Mouse (Mus musculus) G1E (cell line): ENCODE results near the gene Satl1. TPM values are rescaled to one million over a fixed set of nuclear protein-coding genes. Genes with fewer than 3 reads are reported as not detected.

Experiments
- ATAC-seq: 2 replicates; pipeline ENCODE4 v1.8.0; 2016; ENCODE audit warnings: mild to moderate bottlenecking; ENCODE audit not compliant: insufficient number of reproducible peaks, poor library complexity, low FRiP score, severe bottlenecking; ENCODE audit errors: extremely low read depth
- DNase-seq: peaks from one replicate; pipeline ENCODE4 v3.0.0; 2012; ENCODE audit warnings: low spot score
- H3K27me3 ChIP-seq: 2 replicates; pipeline ENCODE4 v1.6.1; 2012; ENCODE audit warnings: mild to moderate bottlenecking, low read length, inconsistent platforms; ENCODE audit not compliant: insufficient read depth
- H3K36me3 ChIP-seq: replicated peaks from 2 replicates; pipeline ENCODE3; 2012; ENCODE audit warnings: mild to moderate bottlenecking, inconsistent platforms
- H3K4me1 ChIP-seq: 2 replicates; pipeline ENCODE4 v1.6.1; 2012; ENCODE audit warnings: low read depth, low read length, inconsistent platforms, mixed read lengths; ENCODE audit not compliant: insufficient read depth
- H3K4me3 ChIP-seq: 2 replicates; pipeline ENCODE4 v1.5.1; 2012; ENCODE audit warnings: low read depth, mild to moderate bottlenecking, inconsistent platforms, low read length, moderate library complexity, mixed read lengths
- H3K9me3 ChIP-seq: replicated peaks from 2 replicates; pipeline ENCODE4 v1.6.1; 2012; ENCODE audit warnings: inconsistent platforms
- CTCF ChIP-seq: IDR thresholded peaks from 2 replicates; pipeline ENCODE4 v1.5.1; 2012; ENCODE audit warnings: low read depth, low read length, inconsistent platforms, mixed read lengths
- GATA1 ChIP-seq: IDR thresholded peaks from 2 replicates; pipeline ENCODE4 v1.6.1; 2012; ENCODE audit warnings: borderline replicate concordance, low read length, inconsistent platforms, mixed read lengths
- GATA2 ChIP-seq: IDR thresholded peaks from 2 replicates; pipeline ENCODE4 v1.6.1; 2012; ENCODE audit warnings: low read depth, low read length, inconsistent platforms, borderline replicate concordance
- POLR2AphosphoS5 ChIP-seq: IDR thresholded peaks from 2 replicates; pipeline ENCODE4 v1.6.1; 2012; ENCODE audit warnings: low read depth, low read length, inconsistent platforms; ENCODE audit not compliant: insufficient replicate concordance
- TAL1 ChIP-seq: conservative IDR thresholded peaks from 2 replicates; pipeline ENCODE4 v1.6.1; 2012; ENCODE audit warnings: low read depth, low read length, inconsistent platforms, mixed read lengths
- polyA plus RNA-seq: library from polyadenylated mRNA; stranded (reverse); fragments of >175 nt; gene quantifications from 2 replicates; pipeline ENCODE4 v1.2.3, GENCODE M21; 2012
- total RNA-seq, 2 experiments: library from RNA; stranded (forward) in 1 of 2; stranded (reverse) in 1 of 2; fragments of 200-1000 nt in 1 of 2; fragments of >200 nt in 1 of 2; fragmentation: Nextera tagmentation in 1 of 2; gene quantifications; 2 replicates each; pipeline ENCODE4 v1.2.3; 2014 to 2017

Gene Satl1
- total and polyA plus RNA-seq, 3 experiments = not detected

DNA sequence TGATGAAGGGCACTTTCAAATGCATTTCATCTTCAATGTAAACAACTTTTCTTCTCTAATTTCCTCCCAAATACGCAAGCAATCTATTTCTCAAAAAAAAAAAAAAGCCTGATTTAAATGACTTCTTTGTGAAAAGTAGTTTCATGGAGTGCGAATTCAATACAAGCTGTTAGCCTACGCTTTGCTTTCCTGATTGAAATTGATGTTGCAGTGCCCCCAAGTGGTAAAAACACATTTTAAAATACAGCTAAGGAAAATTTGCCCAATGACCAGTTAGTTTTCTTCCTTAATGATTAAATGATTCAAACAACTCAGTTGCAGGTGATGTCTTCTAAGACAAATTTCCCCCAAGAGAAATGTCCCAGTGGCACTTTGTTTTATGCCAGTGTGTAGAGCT, 58.2 kb downstream of the Satl1 start:
- no peak overlapping the region for H3K4me3 ChIP-seq
- no peak; the same call in 1 of the 2 replicates for ATAC-seq
- peaks cover 7% of the 10 kb centered on the region for H3K36me3 ChIP-seq
- H3K4me1 ChIP-seq = no peaks in the 10 kb centered on the region
- no peaks in the 10 kb centered on the region for H3K9me3 ChIP-seq
- DNase-seq = no peak
- H3K27me3 ChIP-seq = no peaks in the 10 kb centered on the region
- TF ChIP-seq GATA2 = no peak
- no peak for TF ChIP-seq POLR2AphosphoS5
- no peak for TF ChIP-seq TAL1
- no peak for TF ChIP-seq CTCF
- no peak for TF ChIP-seq GATA1

DNA sequence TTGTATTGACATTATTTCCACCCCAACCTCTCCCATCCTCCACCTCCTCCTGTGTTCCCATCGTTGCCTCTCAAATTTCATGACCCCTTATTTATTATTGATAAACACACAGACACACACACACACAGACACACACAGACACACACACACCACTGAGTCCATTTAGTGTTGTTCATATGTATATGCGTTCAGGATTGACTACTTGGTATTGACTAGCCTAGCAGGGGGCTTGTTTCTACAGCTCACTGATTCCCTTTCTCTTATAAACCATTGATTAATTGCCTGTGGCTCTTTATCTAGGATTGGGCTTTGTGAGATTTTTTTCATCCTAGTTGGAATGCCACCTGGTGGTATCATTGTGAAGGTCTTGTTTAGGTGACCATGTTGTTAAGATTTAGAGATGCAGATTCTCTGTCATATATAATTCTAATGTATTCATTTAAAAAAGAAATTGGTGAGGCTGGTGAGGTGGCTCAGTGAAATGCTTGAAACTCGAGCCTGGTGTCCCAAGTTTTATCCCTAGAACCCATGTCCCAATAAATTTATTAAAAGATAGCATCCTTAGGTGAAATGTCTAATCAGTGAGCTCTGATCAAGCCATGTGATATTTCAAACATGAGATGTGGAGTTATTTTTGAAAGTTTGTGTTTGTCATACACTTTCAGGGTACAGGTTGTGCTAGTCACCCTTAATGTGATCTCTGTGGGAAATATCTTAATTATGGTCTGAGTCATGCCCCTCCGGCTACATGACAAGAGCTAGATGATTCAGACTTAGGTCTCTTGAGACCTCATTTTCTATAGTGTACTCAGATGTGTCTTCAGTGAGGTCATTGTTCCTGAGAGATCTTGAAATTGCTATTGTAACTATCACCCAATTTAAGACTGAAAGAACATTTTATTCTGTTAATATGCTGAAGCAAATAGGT, 58.8 kb downstream of the Satl1 start:
- H3K9me3 ChIP-seq = no peaks in the 10 kb centered on the region
- no peak overlapping the region for H3K4me3 ChIP-seq
- no peak for ATAC-seq
- H3K36me3 ChIP-seq = peaks cover 7% of the 10 kb centered on the region
- H3K4me1 ChIP-seq = no peaks in the 10 kb centered on the region
- no peaks in the 10 kb centered on the region for H3K27me3 ChIP-seq
- no peak for TF ChIP-seq POLR2AphosphoS5
- no peak for TF ChIP-seq TAL1
- TF ChIP-seq CTCF = no peak
- no peak for TF ChIP-seq GATA2
- no peak for TF ChIP-seq GATA1
- no peak for DNase-seq

DNA sequence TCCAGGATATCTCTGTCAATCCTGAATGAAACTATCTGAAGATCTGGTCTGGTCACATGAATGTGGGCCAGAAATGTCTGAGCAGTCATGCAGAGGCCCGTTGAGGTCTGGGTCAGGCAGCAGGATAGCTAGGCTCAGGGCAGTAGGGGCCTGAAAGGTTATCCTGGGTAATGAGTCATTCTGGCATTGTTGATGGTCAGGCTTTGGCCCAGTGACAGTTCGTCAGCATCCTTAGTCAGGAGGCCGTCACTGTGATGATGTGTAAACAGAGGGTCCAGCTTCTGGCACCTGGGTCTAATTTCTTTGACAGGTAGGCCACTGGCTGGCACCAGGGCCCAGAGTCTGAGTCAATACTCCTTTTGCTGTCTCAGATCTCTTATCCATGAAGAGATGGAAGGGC, 67.1 kb downstream of the Satl1 start:
- no peak for DNase-seq
- Histone ChIP-seq H3K4me1 (no peaks in the 10 kb centered on the region), H3K9me3 (no peaks in the 10 kb centered on the region), H3K4me3 (no peak overlapping the region), H3K27me3 (no peaks in the 10 kb centered on the region), H3K36me3 (peaks cover 27% of the 10 kb centered on the region)
- no peak for ATAC-seq
- TF ChIP-seq GATA1 (no peak), CTCF (no peak), GATA2 (no peak), POLR2AphosphoS5 (no peak), TAL1 (no peak)

Other genes with a start within 250 kb of the Satl1 start
- not detected in 2 replicates for gene 4933403O08Rik, start 167.7 kb downstream of the Satl1 start, total RNA-seq (2014; fragmentation: Nextera tagmentation)
- not detected in 2 replicates for gene 4933403O08Rik, start 167.7 kb downstream of the Satl1 start, total RNA-seq (2017)
- gene 4933403O08Rik, start 167.7 kb downstream of the Satl1 start, polyA plus RNA-seq = not detected in 2 replicates
- 29.0 and 34.7 TPM in 2 replicates for gene Apool, start 95.4 kb downstream of the Satl1 start, total RNA-seq (2014; fragmentation: Nextera tagmentation)
- 54.2 and 54.5 TPM in 2 replicates for gene Apool, start 95.4 kb downstream of the Satl1 start, total RNA-seq (2017)
- 0.97 and 1.6 TPM in 2 replicates for gene Apool, start 95.4 kb downstream of the Satl1 start, polyA plus RNA-seq
- not detected in 2 replicates for gene 2010106E10Rik, start 88.5 kb upstream of the Satl1 start, total RNA-seq (2014; fragmentation: Nextera tagmentation)
- gene 2010106E10Rik, start 88.5 kb upstream of the Satl1 start, total RNA-seq (2017) = not detected in 2 replicates
- not detected in 2 replicates for gene 2010106E10Rik, start 88.5 kb upstream of the Satl1 start, polyA plus RNA-seq
- not detected in 2 replicates for gene Zfp711, start 193.7 kb upstream of the Satl1 start, total RNA-seq (2014; fragmentation: Nextera tagmentation)
- 0.05 TPM in 1 of 2 replicates, not detected in the other for gene Zfp711, start 193.7 kb upstream of the Satl1 start, total RNA-seq (2017)
- gene Zfp711, start 193.7 kb upstream of the Satl1 start, polyA plus RNA-seq = not detected in 2 replicates